Mouse (Mus musculus): ENCODE measurements around the gene Btg1. TPM values are rescaled to one million over a fixed set of nuclear protein-coding genes. Genes with fewer than 3 reads are reported as not detected.

Btg1 gene
- total RNA-seq, 1 experiment from 2014 or later, result 85.8 TPM

DNA sequence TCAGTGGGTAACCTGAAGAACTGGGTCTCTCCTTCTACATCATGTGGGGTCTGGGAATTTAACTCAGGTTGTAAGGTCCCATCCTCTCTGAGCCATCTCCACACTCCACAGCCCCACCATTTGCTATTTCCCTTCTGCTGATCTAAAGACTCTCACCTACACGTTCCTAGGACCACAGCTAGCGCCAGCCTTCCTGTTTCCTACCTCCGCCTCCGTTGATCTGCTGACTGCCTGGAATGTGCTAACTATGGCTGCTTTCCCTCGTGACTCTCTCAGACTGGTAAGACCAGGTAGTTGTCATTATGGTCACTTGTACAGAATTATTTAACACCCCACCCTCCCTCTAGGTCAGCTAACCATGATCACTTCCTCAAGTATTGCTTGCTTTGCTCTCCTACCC is 13.3 kb downstream of the Btg1 start:
- DNase-seq, result no peak

GRCm38 (mm10) chr10:96631066-96631711 is 14.4 kb downstream of the Btg1 start:
- no peak for DNase-seq

DNA sequence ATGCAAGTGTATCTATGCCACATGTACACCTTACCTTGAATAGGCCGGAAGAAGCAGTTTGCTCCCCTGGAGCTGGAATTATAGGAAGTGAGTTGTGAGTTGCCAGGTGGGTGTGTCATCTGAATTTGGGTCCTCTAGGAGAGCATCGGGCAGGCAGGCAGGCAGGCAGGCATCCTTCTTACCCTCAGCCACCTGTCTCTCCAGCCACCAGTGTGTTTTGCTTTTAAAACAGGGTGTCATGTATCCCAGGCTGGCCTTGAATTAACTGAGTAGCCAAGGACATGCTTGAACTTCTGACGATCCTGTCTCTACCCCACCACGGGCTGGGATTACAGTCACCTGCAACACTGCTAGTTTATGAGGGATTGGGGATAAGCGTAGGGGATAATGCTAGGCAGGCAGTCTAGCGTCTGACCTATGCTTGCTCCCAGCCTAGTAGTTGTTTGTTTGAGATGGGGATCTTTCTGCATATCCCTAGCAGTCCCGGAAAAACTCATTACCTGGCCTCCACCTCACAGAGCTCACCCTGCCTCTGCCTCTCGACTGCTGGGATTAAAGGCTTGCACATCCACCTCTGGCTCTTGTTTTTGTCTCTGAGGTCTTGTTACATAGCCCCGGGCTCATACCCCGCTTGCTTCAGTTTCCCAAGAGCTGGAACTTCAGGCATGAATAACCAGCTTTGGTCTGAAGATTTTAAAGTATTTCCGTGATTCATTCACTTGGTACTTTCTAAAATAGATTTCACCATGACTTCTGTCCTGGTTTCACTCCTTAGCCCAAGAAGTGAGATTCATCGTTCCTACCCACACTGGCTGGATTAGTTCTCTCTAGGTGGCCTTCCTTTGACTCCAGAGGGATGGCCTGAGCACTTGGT is 15.7 kb downstream of the Btg1 start:
- no peak for DNase-seq

- no peak for DNase-seq
Measured at GRCm38 (mm10) chr10:96633145-96633516, 16.3 kb downstream of the Btg1 start.

DNA sequence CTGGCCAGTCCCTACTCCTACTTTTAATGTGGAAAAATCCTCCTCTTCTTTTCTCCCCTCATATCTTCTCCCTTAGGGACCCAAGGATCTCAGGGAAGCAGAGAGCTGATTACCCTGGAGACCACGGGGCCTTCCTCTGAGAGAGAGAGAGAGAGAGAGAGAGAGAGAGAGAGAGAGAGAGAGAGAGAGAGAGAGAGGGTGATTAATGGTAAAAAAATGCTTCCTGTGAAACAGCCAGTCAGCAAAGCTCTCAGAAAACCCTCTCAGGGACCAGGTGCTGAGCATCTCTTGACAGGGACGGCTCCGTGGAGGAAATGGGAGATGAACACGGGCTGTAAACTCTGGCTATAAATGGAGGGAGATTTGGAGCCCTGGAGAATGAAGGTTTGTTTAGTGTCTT is 18.7 kb downstream of the Btg1 start:
- no peak for DNase-seq

GRCm38 (mm10) chr10:96638477-96638876 is 21.7 kb downstream of the Btg1 start:
- DNase-seq, result no peak

GRCm38 (mm10) chr10:96642014-96642413 is 25.2 kb downstream of the Btg1 start:
- no peak for DNase-seq

GRCm38 (mm10) chr10:96642751-96643150 is 25.9 kb downstream of the Btg1 start:
- DNase-seq, result no peak

GRCm38 (mm10) chr10:96645183-96645582 is 28.4 kb downstream of the Btg1 start:
- DNase-seq, result no peak

DNA sequence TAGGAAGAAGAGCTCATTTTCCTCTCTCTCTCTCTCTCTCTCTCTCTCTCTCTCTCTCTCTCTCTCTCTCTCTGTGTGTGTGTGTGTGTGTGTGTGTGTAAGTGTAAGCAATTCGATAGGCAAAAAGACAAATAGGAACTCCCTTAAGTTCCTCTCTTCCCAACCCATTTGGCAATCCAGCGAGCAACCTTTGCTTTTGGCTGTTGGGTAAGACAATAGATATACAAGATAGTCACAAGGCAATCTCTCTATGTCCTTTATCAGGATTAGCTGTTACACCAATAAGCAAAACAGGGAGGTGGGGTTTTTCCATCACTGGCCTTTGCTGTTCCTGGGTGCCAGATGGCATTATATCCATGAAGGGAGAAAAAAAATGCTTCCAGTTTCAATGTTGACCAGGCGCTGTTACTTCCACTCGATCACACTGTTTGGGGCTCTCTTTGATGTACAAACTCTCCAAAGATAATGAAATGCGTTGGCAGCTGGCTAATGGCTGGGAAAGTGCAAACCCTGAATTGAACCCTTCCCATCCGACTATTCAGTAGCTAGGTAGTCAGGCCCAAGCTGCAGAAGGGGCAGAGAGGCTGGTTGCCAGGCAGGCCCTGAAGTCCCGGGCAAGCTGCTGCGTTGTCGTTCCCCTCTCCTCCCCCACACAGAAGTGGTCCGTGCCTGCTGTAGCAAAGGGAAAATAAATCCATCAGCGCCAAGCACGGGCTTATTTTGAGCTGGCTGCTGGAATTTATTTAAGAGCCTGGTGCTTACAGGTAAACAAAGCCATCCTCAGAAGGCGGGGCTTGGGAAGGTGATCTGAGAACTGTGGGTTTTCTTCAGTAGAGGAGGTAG is 29.4 kb downstream of the Btg1 start:
- peak; percentile 23 for DNase-seq

DNA sequence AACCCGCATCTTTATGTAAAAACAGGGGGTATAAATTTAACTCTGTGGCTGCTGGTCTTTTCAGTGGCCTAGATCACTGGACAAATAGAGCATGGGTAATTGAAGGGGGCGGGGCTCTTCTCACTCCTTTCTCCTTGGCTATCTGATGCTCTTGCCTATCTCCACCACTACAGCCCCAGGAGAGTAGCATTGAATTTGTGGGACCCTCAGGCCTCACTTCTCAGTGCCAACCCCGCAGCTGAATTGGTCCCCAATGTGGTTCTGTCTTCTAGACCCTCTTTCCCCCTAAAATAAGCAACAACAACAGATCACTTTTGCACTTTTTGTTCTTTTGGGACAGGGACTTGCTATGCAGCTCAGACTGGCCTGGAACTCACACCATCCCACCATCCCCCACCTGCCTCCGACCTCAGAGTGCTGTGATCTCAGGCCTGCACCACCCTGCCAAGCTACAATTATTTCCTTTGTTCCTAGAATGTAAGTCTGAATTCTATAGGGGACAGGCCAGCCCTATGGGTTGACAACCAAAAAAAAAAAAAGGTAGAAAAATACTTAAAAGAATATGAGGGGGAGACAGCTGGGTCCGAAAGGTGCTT is 30.2 kb downstream of the Btg1 start:
- no peak for DNase-seq

DNA sequence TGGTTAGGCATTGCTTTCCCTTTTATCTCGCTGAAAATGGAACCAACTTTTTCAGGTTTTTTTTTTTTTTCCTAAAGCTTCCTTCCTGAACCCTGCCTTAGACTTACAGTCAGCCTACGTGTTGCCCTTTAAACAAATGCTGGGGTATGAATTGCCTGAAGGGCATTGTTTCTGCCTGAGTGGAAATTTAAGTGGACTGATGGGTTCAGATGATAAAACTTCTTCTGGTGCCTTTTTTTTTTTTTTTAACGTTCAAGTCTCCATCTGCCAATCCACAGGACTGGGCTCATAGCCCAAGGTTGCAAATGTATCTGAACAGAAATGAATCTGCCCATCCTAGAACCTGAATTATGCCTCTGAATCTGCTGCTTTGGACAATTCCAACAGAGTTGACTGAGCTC is 31.4 kb downstream of the Btg1 start:
- no peak for DNase-seq

GRCm38 (mm10) chr10:96649524-96649923 is 32.7 kb downstream of the Btg1 start:
- DNase-seq, result no peak

DNA sequence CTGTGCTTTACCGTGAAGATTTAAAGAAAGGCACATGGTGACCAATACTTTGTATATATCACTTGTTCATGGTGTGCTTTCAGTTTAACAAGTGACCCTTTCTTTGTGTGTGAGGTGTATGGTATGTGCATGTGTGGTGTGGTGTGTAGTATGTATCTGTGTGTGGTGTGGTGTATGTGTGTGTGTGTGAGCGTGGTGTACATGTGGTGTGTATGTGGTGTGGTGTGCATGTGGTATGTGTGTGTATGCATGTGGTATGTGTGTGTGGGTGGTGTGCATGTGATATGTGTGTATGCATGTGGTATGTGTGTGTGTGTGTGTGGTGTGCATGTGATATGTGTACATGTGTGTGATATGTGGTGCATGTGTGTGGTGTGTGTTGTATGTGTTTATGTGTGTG is 35.6 kb downstream of the Btg1 start:
- no peak for DNase-seq

DNA sequence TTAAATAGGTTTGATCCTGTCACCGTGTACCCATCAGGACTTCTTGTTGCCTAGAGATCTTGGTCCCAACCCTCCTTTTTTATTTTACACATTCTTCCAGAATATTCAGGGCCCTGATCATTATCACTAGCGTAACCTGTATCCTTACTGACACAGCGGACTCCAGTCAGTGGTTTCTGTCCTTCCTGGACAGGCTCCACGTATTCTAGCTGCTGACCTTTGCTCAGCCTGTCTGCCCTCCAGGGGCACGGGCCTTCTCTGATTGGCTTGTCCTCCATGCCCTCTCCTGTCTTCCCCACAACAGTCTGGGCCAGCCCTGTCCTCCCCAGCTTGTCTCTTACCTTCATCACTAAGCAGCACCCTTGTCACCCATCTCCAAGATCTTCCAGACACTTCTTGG is 36.2 kb downstream of the Btg1 start:
- DNase-seq, result no peak

GRCm38 (mm10) chr10:96654079-96654478 is 37.3 kb downstream of the Btg1 start:
- DNase-seq, result no peak

DNA sequence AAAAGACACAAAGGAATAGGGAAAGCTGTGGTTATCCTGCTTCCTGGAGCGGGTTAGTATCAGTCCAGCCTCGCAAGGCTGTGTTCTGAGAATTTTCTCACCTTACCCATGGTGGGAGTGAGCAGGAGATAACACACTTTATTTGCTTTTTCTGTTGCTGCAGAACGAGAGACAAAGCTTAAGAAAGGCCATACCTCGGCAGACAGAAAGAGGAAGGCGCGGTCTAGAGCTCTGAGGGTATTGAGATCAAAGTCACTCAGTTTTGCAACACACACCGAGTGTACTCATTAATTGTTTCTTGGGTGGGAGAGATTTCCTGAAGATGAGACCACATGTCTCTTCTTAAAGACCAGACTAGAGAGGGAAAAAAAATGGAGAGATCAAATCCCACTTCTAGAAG is 37.8 kb downstream of the Btg1 start:
- DNase-seq, result no peak

GRCm38 (mm10) chr10:96655066-96655465 is 38.3 kb downstream of the Btg1 start:
- DNase-seq, result no peak

- no peak for DNase-seq
Measured at GRCm38 (mm10) chr10:96656176-96656575, 39.4 kb downstream of the Btg1 start.

DNA sequence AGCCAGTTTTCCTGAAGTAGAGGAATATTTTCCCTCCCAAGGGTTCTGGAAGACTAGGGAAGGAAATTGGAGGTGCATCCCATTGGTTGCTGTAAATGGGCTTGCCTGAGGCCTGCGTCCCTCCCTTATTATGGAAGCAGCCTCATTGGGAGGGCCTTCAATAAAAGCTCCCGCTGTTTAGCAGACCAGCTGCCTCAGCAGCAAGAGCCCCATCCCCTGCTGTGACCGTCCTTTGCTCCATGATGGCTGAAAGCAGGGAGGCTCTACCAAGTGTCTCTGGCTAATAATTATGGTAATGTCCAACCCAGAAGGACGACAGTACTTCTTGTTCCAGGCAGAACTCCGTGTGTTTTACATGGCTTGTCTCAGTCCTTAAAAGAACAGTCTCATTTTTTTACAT is 42.1 kb downstream of the Btg1 start:
- no peak for DNase-seq

- DNase-seq, result no peak
Measured at GRCm38 (mm10) chr10:96660280-96660985, 43.6 kb downstream of the Btg1 start.

DNA sequence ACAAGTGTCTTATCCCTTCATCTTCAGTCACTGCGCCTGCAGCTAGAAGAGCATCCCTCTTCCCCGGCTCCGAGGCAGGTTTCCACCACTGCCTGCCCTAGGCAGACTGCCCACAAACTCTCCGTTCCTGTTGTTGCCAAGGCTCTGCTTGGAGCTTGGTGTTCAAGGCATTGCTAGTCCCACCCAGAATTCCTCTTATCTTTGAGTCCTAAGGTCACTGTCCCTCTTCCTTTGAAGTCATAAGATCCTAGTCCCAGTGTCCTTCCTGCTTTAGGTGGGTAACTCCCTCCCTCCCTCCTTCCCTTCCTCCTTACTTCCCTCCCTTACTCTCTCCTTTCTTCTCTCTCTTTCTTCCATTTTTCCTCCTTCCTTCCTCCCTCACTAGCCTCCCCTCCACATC is 46.2 kb downstream of the Btg1 start:
- DNase-seq, result no peak

All from adrenal gland, postnatal 25 days (tissue).